Mouse (Mus musculus): Measurements from ENCODE around the gene Noc2l. TPM values are rescaled to one million over a fixed set of nuclear protein-coding genes. Genes with fewer than 3 reads are reported as not detected.

The Noc2l gene
- polyA plus RNA-seq, 1 experiment from 2014 or later, result 81.9 TPM

DNA sequence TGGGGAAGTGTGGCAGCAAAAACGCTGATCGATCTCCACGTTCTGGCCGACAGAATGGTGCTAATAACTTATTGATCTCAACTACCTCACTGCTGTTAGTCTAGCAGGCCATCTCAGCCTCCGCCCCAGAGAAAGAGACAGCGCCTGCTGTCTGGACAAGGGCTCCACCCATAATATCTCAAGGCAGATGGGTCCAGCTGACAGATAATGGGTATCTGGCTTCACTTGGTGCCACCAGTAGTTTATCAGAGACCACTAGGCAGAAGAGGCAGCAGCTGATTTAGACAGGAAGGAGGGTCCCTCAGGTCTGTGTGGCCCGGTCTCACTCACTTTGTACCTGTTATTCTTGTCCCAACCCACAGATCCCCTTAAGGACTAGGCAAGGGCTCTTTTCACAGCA, 17.2 kb downstream of the Noc2l start:
- WGBS, result 45% methylated on average over 7 of the region's 7 CpGs
- Histone ChIP-seq H3K9me3 (ENCODE audit: control insufficient read depth, low read length) (no peaks in the 10 kb centered on the region), H3K4me3 (ENCODE audit: low read depth, low read length) (no peak overlapping the region), H3K4me2 (no peak overlapping the region), H3K27me3 (ENCODE audit: control insufficient read depth, insufficient read depth, low read length) (peaks cover 24% of the 10 kb centered on the region), H3K27ac (ENCODE audit: low read depth, low read length) (no peak overlapping the region), H3K4me1 (ENCODE audit: control insufficient read depth, insufficient read depth, low read length) (peaks cover 5% of the 10 kb centered on the region; the same call in 1 of the 2 replicates), H3K36me3 (ENCODE audit: control insufficient read depth, insufficient read depth, low read length) (peaks cover 1% of the 10 kb centered on the region; the same call in 1 of the 2 replicates), H3K9ac (ENCODE audit: low read length) (no peak overlapping the region)
- no peak for DNase-seq (ENCODE audit: low spot score, missing footprints)
- ATAC-seq (ENCODE audit: low FRiP score), result 0 out of 2 replicates have a peak, but pooled peaks have one; percentile 30

DNA sequence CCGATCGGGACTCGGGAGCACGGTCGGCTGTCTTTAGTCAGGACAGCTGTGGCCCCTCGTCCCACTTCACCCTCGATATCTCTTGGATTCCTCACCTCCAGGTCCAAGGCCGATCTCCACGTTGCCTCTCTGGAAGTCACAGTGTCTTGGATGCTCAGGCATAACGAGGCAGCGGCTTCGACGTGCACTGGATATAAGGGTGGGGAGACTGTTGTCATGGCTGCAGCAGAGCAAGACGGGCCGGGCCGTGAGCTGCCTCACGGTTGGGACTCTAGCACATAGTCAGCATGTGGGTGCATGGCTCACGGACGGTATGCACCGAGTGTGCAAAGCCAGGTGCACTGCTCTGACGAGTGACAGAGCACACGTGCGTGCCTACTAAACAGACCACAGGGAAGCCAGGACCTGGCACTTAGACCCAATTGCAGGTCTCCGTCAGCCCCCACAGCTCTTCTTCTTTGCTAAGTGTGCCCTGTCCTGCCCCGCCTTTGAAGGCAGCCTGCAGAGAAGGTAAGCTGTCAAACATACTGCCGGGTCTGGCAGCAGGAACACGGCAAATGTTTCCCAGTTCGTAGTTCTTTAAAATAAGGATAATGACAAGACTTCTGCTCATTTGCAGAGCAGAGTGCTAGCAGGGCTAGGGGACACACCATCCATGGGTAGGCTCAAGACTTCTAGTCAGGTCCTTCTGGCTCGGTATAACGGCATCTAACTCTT, 18.7 kb downstream of the Noc2l start:
- peak; percentile 93 for DNase-seq (ENCODE audit: low spot score, missing footprints)
- H3K4me3 ChIP-seq (ENCODE audit: low read depth, low read length), result peak overlapping the region; percentile 24
- WGBS, result 2% methylated on average over 28 of the region's 30 CpGs
- H3K27ac ChIP-seq (ENCODE audit: low read depth, low read length), result no peak overlapping the region
- H3K4me1 ChIP-seq (ENCODE audit: control insufficient read depth, insufficient read depth, low read length), result peaks cover 5% of the 10 kb centered on the region; the same call in 1 of the 2 replicates
- H3K9ac ChIP-seq (ENCODE audit: low read length), result peak overlapping the region; percentile 30; the same call in 1 of the 2 replicates
- no peaks in the 10 kb centered on the region for H3K36me3 ChIP-seq (ENCODE audit: control insufficient read depth, insufficient read depth, low read length)
- H3K9me3 ChIP-seq (ENCODE audit: control insufficient read depth, low read length), result no peaks in the 10 kb centered on the region
- peak; percentile 74 for ATAC-seq (ENCODE audit: low FRiP score)
- peak overlapping the region; percentile 38 for H3K4me2 ChIP-seq
- H3K27me3 ChIP-seq (ENCODE audit: control insufficient read depth, insufficient read depth, low read length), result peaks cover 24% of the 10 kb centered on the region

DNA sequence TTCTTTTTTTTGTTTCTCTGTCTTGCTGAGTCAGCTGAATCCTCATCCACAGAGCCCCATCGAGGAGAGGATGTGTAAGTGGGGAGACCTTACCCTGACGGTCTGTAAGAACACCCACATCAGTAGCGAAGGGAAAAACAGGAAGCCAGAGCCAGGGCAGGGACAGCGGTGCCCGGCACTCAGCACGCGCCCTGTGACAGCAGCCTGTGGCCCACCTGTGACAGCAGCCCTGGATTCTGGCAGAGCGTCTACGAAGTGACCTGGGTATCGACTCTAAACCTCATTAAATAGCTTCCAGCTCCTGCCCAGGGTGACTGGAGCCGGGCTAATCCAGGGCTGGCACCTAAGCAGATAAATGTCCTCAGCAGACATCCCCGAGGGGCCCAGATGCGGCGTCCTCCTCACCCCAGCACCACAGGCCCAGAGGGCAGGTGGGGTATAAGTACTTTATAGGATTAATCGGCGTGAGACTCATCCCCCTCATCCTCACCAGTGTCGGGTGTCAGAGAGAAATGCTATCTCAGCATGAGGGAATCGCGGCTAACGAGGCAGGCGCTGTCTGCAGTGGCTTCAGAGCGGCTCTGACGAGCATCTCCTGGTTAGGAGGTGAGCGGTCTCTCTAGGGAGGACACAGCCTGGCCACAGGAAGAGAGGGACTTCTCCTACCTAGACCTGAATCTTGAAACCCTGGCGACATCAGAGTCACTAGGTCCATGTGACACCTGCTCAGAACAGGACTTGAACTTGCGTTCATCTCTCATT, 19.4 kb downstream of the Noc2l start, which contains the start of gene Samd11:
Gene Samd11, minus strand, starts transcription at position 580 of the 762 bp plus-strand sequence.
- Histone ChIP-seq H3K4me1 (ENCODE audit: control insufficient read depth, insufficient read depth, low read length) (peaks cover 5% of the 10 kb centered on the region; the same call in 1 of the 2 replicates), H3K4me2 (peak within 1 kb of the TSS; percentile 38), H3K9me3 (ENCODE audit: control insufficient read depth, low read length) (no peaks in the 10 kb centered on the region), H3K27me3 (ENCODE audit: control insufficient read depth, insufficient read depth, low read length) (peaks cover 24% of the 10 kb centered on the region), H3K27ac (ENCODE audit: low read depth, low read length) (no peak within 1 kb of the TSS), H3K36me3 (ENCODE audit: control insufficient read depth, insufficient read depth, low read length) (no peaks in the 10 kb centered on the region), H3K4me3 (ENCODE audit: low read depth, low read length) (peak within 1 kb of the TSS; percentile 24), H3K9ac (ENCODE audit: low read length) (peak within 1 kb of the TSS; percentile 30; the same call in 1 of the 2 replicates)
- ATAC-seq (ENCODE audit: low FRiP score) (peak; percentile 36), DNase-seq (ENCODE audit: low spot score, missing footprints) (peak; percentile 91)
- 1% methylated on average over 26 of the region's 26 CpGs for WGBS

Small RNA genes within 50 kb of the gene (microRNA-seq; reads per million reads assigned to microRNA genes)
- gene Mir7658, result 13.6 reads per million, percentile 33 among the genes with 10 or more reads in this experiment

Other genes with a start within 250 kb of the Noc2l start
- gene B3galt6, start 243.4 kb upstream of the Noc2l start, polyA plus RNA-seq (2014; fragmentation: Nextera tagmentation; extraction: Ambion mirVana), result 17.2 and 18.8 TPM in 2 replicates
- 130 and 136 TPM in 2 replicates for gene Sdf4, start 243.1 kb upstream of the Noc2l start, polyA plus RNA-seq (2014; fragmentation: Nextera tagmentation; extraction: Ambion mirVana)
- gene Tnfrsf4, start 222.2 kb upstream of the Noc2l start, polyA plus RNA-seq (2014; fragmentation: Nextera tagmentation; extraction: Ambion mirVana), result 0.41 and 1.1 TPM in 2 replicates
- gene Tnfrsf18, start 209.8 kb upstream of the Noc2l start, polyA plus RNA-seq (2014; fragmentation: Nextera tagmentation; extraction: Ambion mirVana), result 0.58 and 0.87 TPM in 2 replicates
- gene Ttll10, start 176.6 kb upstream of the Noc2l start, polyA plus RNA-seq (2014; fragmentation: Nextera tagmentation; extraction: Ambion mirVana), result 0.15 TPM in 1 of 2 replicates, not detected in the other
- gene 9430015G10Rik, start 126.0 kb upstream of the Noc2l start, polyA plus RNA-seq (2014; fragmentation: Nextera tagmentation; extraction: Ambion mirVana), result 49.5 and 55.7 TPM in 2 replicates
- 0.54 and 0.75 TPM in 2 replicates for gene Rnf223, start 105.5 kb upstream of the Noc2l start, polyA plus RNA-seq (2014; fragmentation: Nextera tagmentation; extraction: Ambion mirVana)
- gene Agrn, start 38.5 kb upstream of the Noc2l start, polyA plus RNA-seq (2014; fragmentation: Nextera tagmentation; extraction: Ambion mirVana), result 62.2 and 68.2 TPM in 2 replicates
- 0.25 and 0.30 TPM in 2 replicates for gene Isg15, start 35.2 kb upstream of the Noc2l start, polyA plus RNA-seq (2014; fragmentation: Nextera tagmentation; extraction: Ambion mirVana)
- 2.4 TPM in 2 replicates for gene AW011738, start 32.7 kb upstream of the Noc2l start, polyA plus RNA-seq (2014; fragmentation: Nextera tagmentation; extraction: Ambion mirVana)
- 0.81 and 1.2 TPM in 2 replicates for gene Perm1, start 20.1 kb upstream of the Noc2l start, polyA plus RNA-seq (2014; fragmentation: Nextera tagmentation; extraction: Ambion mirVana)
- 15.6 and 18.1 TPM in 2 replicates for gene Plekhn1, start 1.2 kb upstream of the Noc2l start, polyA plus RNA-seq (2014; fragmentation: Nextera tagmentation; extraction: Ambion mirVana)
- 2.6 TPM in 2 replicates for gene Samd11, start 19.6 kb downstream of the Noc2l start, polyA plus RNA-seq (2014; fragmentation: Nextera tagmentation; extraction: Ambion mirVana)
- gene Vmn2r-ps159, start 95.1 kb downstream of the Noc2l start, polyA plus RNA-seq (2014; fragmentation: Nextera tagmentation; extraction: Ambion mirVana), result not detected in 2 replicates